Mouse (Mus musculus): ENCODE measurements around the gene Tmem132d.

DNA sequence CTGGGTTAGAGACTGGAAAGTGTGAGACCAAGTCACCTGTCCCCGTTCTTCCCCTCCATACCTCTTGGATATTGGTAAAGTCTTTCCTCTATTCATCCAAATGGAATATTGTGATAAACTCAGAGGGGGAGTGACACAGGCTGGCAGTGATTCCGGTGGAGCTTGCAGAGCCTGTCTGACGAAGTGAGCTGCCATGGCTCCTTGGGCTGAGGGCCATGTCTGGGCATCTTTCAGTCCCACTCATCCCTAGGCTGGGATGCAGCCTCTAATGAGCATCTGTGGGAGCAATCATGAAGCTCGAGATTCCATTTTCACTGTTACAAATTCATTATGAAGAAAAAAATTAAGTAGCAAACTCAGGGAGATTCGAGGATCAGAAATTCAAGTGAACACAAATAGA lies 332.5 kb downstream of the Tmem132d start:
- TF ChIP-seq POLR2A (IDR thresholded peaks at IDR 0.05; ENCODE audit: borderline replicate concordance, extremely low read depth, insufficient read depth, insufficient read length, poor library complexity, severe bottlenecking), result no peak
- no peak for TF ChIP-seq CTCF (IDR thresholded peaks at IDR 0.05; ENCODE audit: borderline replicate concordance, extremely low read depth, insufficient read depth, insufficient read length)
